Mouse (Mus musculus) brain, embryonic 14.5 days (tissue): Measurements from ENCODE around the gene Ttll1. TPM values are rescaled to one million over a fixed set of nuclear protein-coding genes. Genes with fewer than 3 reads are reported as not detected.

ENCODE experiments used
- DNase-seq: peaks from one replicate; pipeline ENCODE4 v3.0.0-alpha.2; 2011; ENCODE audit warnings: low read depth
- CTCF ChIP-seq: fragments of 200-500 bp; IDR thresholded peaks from 2 replicates; pipeline ENCODE4 v1.5.1; 2012; ENCODE audit warnings: inconsistent platforms, mild to moderate bottlenecking, moderate library complexity, borderline replicate concordance; ENCODE audit not compliant: insufficient read depth, insufficient read length; ENCODE audit errors: extremely low read depth
- POLR2A ChIP-seq: fragments of 200-500 bp; IDR thresholded peaks from 2 replicates; pipeline ENCODE4 v1.6.1; 2012; ENCODE audit warnings: mild to moderate bottlenecking, inconsistent platforms, borderline replicate concordance; ENCODE audit not compliant: poor library complexity, insufficient read depth, insufficient read length, severe bottlenecking; ENCODE audit errors: extremely low read depth
- polyA plus RNA-seq: library from polyadenylated mRNA; depleted of rRNA; stranded (reverse); fragments of >200 nt; gene quantifications from 2 replicates; pipeline ENCODE4 v1.2.3, GENCODE M21; 2012

Ttll1 gene
- polyA plus RNA-seq, 1 experiment = 89.6 TPM

- DNase-seq = no peak
- TF ChIP-seq POLR2A = no peak
- no peak for TF ChIP-seq CTCF
Measured at GRCm38 (mm10) chr15:83478096-83478495, 32.6 kb downstream of the Ttll1 start.

GRCm38 (mm10) chr15:83476593-83477273, 34.0 kb downstream of the Ttll1 start:
- no peak for DNase-seq
- TF ChIP-seq CTCF = no peak
- TF ChIP-seq POLR2A = no peak

- TF ChIP-seq POLR2A (no peak), CTCF (no peak)
- DNase-seq = no peak
Measured at GRCm38 (mm10) chr15:83474466-83474836, 36.2 kb downstream of the Ttll1 start.

GRCm38 (mm10) chr15:83473832-83474465, 36.7 kb downstream of the Ttll1 start:
- DNase-seq = no peak
- TF ChIP-seq CTCF (no peak), POLR2A (no peak)

- DNase-seq = no peak
- TF ChIP-seq CTCF (no peak), POLR2A (no peak)
Measured at GRCm38 (mm10) chr15:83473251-83473650, 37.4 kb downstream of the Ttll1 start.

- peak; percentile 64 for DNase-seq
- TF ChIP-seq POLR2A (no peak), CTCF (no peak)
Measured at GRCm38 (mm10) chr15:83471476-83471875, 39.2 kb downstream of the Ttll1 start.

GRCm38 (mm10) chr15:83470443-83470842, 40.2 kb downstream of the Ttll1 start:
- no peak for DNase-seq
- no peak for TF ChIP-seq CTCF
- no peak for TF ChIP-seq POLR2A

- TF ChIP-seq CTCF (no peak), POLR2A (no peak)
- DNase-seq = no peak
Measured at GRCm38 (mm10) chr15:83469279-83469821, 41.3 kb downstream of the Ttll1 start.

GRCm38 (mm10) chr15:83467232-83467966, 43.3 kb downstream of the Ttll1 start:
- TF ChIP-seq POLR2A (no peak), CTCF (no peak)
- DNase-seq = no peak

- TF ChIP-seq POLR2A = no peak
- TF ChIP-seq CTCF = no peak
Measured at GRCm38 (mm10) chr15:83466331-83466730, 44.4 kb downstream of the Ttll1 start.

More at GRCm38 (mm10) chr15:83466331-83466730, 44.4 kb downstream of the Ttll1 start:
- DNase-seq = no peak
